Mouse (Mus musculus) liver, postnatal 0 days (tissue): ENCODE data around the gene Fzr1.

Experiments
- CTCF ChIP-seq: sonication (generic); IDR thresholded peaks from 2 replicates; pipeline ENCODE4 v1.5.1; 2016; ENCODE audit warnings: antibody characterized with exemption, low read depth
- EP300 ChIP-seq: IDR thresholded peaks from 2 replicates; pipeline ENCODE4 v1.6.1; 2016; ENCODE audit warnings: antibody characterized with exemption, low read depth, mild to moderate bottlenecking

- TF ChIP-seq EP300 (no peak), CTCF (no peak)
Measured at GRCm38 (mm10) chr10:81317273-81317672, 61.0 kb downstream of the Fzr1 start.
